Mouse (Mus musculus): ENCODE results near the gene Phc1. TPM values are rescaled to one million over a fixed set of nuclear protein-coding genes. Genes with fewer than 3 reads are reported as not detected.

Gene Phc1
- total and polyA plus RNA-seq, 3 experiments, result 4.6 to 35.9 TPM; not detected in 1

- no peaks in the 10 kb centered on the region for H3K27me3 ChIP-seq (ENCODE audit: control insufficient read depth in 1 of 2, insufficient read depth in 2 of 2, low read length in 2 of 2)
- no peak overlapping the region for H3K9ac ChIP-seq (ENCODE audit: control insufficient read depth, low read depth, low read length, poor library complexity, severe bottlenecking)
- no peak overlapping the region for H3K27ac ChIP-seq (ENCODE audit: control insufficient read depth, low read depth, low read length)
- no peak for DNase-seq (ENCODE audit: low read depth, low spot score)
- no peak overlapping the region for H3K4me3 ChIP-seq (ENCODE audit: control insufficient read depth in 1 of 2, insufficient read depth in 1 of 2, low read depth in 2 of 2, low read length in 2 of 2)
- H3K9me3 ChIP-seq (replicated peaks; ENCODE audit: insufficient read depth, low read length), result no peaks in the 10 kb centered on the region
- peaks cover 2 to 14% of the 10 kb centered on the region in 2 experiments; a peak in 3 of 4 replicates for H3K4me1 ChIP-seq (ENCODE audit: control insufficient read depth in 1 of 2, insufficient read depth in 2 of 2, low read length in 2 of 2)
- peaks cover 0 to 7% of the 10 kb centered on the region in 2 experiments; a peak in 2 of 4 replicates for H3K36me3 ChIP-seq (ENCODE audit: control insufficient read depth in 1 of 2, insufficient read depth in 2 of 2, low read length in 2 of 2)
- no peaks in the 10 kb centered on the region for H3K79me2 ChIP-seq (ENCODE audit: control insufficient read depth, insufficient read depth, low read length, poor library complexity)
- no peak for TF ChIP-seq ZMIZ1 (IDR thresholded peaks at IDR 0.05; ENCODE audit: low read depth, low read length)
- TF ChIP-seq UBTF (IDR thresholded peaks at IDR 0.05; ENCODE audit: borderline replicate concordance, insufficient read depth, low read depth, low read length), result no peak
- no peak for TF ChIP-seq GATA1 (IDR thresholded peaks at IDR 0.05; ENCODE audit: low read depth, low read length)
- TF ChIP-seq RCOR1 (IDR thresholded peaks at IDR 0.05; ENCODE audit: low read depth, low read length), result no peak
- no peak for TF ChIP-seq BHLHE40 (IDR thresholded peaks at IDR 0.05; ENCODE audit: borderline replicate concordance, low read depth, low read length)
- TF ChIP-seq POLR2A (IDR thresholded peaks at IDR 0.05; ENCODE audit: control insufficient read depth in 1 of 2, insufficient read depth in 1 of 2, low read depth in 1 of 2, low read length in 2 of 2, poor library complexity in 1 of 2), result no peak
Measured at GRCm38 (mm10) chr6:122303526-122303925, 36.8 kb downstream of the Phc1 start.

GRCm38 (mm10) chr6:122302661-122303060 is 37.7 kb downstream of the Phc1 start:
- TF ChIP-seq RCOR1 (IDR thresholded peaks at IDR 0.05; ENCODE audit: low read depth, low read length) (no peak), SMC3 (IDR thresholded peaks at IDR 0.05; ENCODE audit: low read depth, low read length) (no peak; the same call in 1 of the 2 replicates), NELFE (IDR thresholded peaks at IDR 0.05; ENCODE audit: low read depth, low read length) (no peak), TCF12 (IDR thresholded peaks at IDR 0.05; ENCODE audit: low read depth, low read length) (no peak), CHD2 (IDR thresholded peaks at IDR 0.05; ENCODE audit: low read length) (no peak), USF1 (IDR thresholded peaks at IDR 0.05; ENCODE audit: low read depth, low read length) (no peak), MAFK (IDR thresholded peaks at IDR 0.05; ENCODE audit: borderline replicate concordance, low read depth, low read length) (no peak), POLR2AphosphoS2 (IDR thresholded peaks at IDR 0.05; ENCODE audit: low read length) (no peak), EP300 (IDR thresholded peaks at IDR 0.05; ENCODE audit: low read depth in 1 of 2, low read length in 2 of 2) (no peak), RAD21 (IDR thresholded peaks at IDR 0.05; ENCODE audit: low read depth, low read length) (no peak; the same call in 1 of the 2 replicates), NRF1 (IDR thresholded peaks at IDR 0.05; ENCODE audit: insufficient read depth, low read depth, low read length, poor library complexity, severe bottlenecking) (no peak), SIN3A (IDR thresholded peaks at IDR 0.05; ENCODE audit: low read length) (no peak), UBTF (IDR thresholded peaks at IDR 0.05; ENCODE audit: borderline replicate concordance, insufficient read depth, low read depth, low read length) (no peak), ZNF384 (IDR thresholded peaks at IDR 0.05; ENCODE audit: low read depth, low read length) (no peak)
- no peak overlapping the region for H3K27ac ChIP-seq (ENCODE audit: control insufficient read depth, low read depth, low read length)
- H3K4me1 ChIP-seq (ENCODE audit: control insufficient read depth in 1 of 2, insufficient read depth in 2 of 2, low read length in 2 of 2), result peaks cover 2 to 13% of the 10 kb centered on the region in 2 experiments; a peak in 3 of 4 replicates

More at GRCm38 (mm10) chr6:122302661-122303060, 37.7 kb downstream of the Phc1 start:
- Histone ChIP-seq H3K79me2 (ENCODE audit: control insufficient read depth, insufficient read depth, low read length, poor library complexity) (no peaks in the 10 kb centered on the region), H3K9ac (ENCODE audit: control insufficient read depth, low read depth, low read length, poor library complexity, severe bottlenecking) (no peak overlapping the region), H3K36me3 (ENCODE audit: control insufficient read depth in 1 of 2, insufficient read depth in 2 of 2, low read length in 2 of 2) (peaks cover 0 to 8% of the 10 kb centered on the region in 2 experiments; a peak in 2 of 4 replicates), H3K9me3 (replicated peaks; ENCODE audit: insufficient read depth, low read length) (no peaks in the 10 kb centered on the region), H3K4me3 (ENCODE audit: control insufficient read depth in 1 of 2, insufficient read depth in 1 of 2, low read depth in 2 of 2, low read length in 2 of 2) (no peak overlapping the region), H3K27me3 (ENCODE audit: control insufficient read depth in 1 of 2, insufficient read depth in 2 of 2, low read length in 2 of 2) (no peaks in the 10 kb centered on the region)
- no peak for DNase-seq (ENCODE audit: low read depth, low spot score)
